Mouse (Mus musculus): Measurements from ENCODE around the gene Tex264.

DNA sequence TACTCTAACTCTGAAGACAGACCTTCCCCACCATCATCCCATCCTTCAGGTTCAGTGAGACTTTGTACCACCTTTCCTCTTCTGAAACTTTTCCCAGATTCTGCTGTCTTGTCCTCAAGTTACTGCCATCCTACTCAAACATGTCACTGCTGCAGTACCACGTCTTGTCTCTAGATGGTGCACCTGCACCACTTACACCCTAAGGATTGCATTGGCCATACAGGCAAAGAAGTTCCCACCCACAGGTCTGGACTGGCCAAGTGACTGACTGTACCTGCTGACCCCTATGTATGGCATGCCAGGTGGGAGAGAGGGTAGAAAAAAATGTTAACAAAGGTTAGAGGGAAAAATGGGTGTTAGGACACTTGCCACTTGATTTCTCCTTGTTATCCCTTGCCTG, 10.2 kb downstream of the Tex264 start:
- TF ChIP-seq TAL1 (IDR thresholded peaks at IDR 0.05; ENCODE audit: low read length): no peak
- TF ChIP-seq GATA1 (IDR thresholded peaks at IDR 0.05; ENCODE audit: low read length): no peak

All from erythroblast, embryonic 14.5 days (primary cell).